Mouse (Mus musculus) urinary bladder, adult 2 months (tissue): Measurements from ENCODE around the gene Tspan32. TPM values are rescaled to one million over a fixed set of nuclear protein-coding genes. Genes with fewer than 3 reads are reported as not detected.

Experiments
- DNase-seq: peaks from one replicate; pipeline ENCODE4 v3.0.0; 2022; ENCODE audit warnings: low spot score
- polyA plus RNA-seq: library from polyadenylated mRNA; depleted of rRNA; stranded (reverse); fragments of >200 nt; gene quantifications from 2 replicates; pipeline ENCODE4 v1.2.3, GENCODE M21; 2012

Tspan32 gene
- polyA plus RNA-seq, 1 experiment, result 2.8 TPM

DNA sequence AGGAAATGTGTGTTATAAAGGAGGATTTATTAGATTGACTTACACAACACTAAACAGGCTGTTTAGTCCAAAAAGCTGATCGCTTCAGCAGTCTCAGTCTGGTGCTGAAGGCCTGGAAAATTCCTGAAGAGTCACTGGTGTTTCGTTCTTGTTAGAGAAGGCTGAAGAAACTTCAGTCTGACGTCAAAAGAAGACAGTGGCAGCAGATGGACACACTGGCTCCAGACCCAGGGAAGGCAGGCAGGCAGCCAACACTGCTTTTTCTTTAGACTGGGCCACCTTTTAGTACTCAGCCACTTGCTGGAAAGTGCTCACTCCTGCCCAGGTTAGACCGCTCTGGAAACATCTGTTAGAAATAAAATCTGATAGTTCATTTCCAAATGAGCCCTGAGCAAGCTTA is 28.7 kb downstream of the Tspan32 start:
- no peak for DNase-seq

DNA sequence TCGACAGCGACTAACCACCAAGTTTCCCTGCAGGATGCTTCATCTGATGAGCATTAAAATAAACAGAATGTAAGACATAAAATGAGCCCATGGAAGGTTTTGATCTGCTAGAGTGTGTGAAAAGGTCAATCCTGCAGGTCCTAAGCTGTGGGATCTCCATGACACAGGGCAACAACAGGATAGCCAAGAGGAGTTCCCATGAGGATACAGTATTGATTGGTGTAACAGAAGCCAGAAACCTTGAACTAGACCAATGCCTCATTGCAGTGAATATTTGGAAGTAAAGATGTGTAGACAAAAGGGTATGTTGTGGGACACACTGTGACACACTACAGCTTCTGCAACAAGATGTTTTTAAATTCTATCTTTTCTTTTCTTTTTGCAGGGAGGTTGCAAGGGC is 29.3 kb downstream of the Tspan32 start:
- DNase-seq, result no peak

DNA sequence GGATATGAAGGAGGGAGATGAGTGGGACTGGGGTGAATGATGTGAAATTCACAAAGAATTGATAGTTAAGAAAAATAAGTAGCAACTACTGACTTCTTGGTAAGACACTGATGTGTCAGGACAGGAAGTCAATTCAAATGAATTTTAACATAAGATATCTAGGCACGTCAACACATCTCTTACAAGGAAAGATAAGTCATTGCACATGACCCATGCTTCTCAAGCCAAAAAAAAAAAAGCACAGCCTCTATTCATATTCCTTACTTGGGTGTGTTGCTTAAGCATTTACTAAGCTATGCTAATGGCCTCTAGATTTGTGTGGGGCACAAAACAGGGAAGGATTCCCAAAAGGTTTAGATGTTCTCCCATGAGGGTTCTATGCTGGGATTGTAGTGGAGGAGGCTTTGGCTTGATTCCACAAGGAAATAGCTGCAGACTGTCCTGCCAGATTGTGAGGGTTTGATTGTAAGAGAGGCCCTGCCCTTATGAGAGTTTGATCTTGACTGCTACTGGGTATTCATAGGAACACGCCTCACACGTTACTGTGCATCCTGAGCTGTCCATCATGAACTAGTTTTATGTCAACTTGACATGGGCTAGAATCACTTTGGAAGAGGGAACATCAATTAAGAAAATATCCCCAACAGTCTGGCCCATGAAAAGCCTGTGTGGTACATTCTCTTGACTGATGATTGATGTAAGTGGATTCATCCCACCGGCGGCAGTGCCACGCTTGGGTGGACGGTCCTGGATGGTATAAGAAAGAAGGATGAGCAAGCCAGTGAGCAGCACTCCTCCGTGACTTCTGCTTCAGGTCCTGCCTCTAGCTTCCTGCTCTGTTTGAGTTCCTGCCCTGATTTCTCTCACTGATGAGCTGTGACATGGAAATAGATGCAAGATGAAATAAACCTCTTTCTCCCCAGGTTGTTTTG is 29.9 kb downstream of the Tspan32 start:
- DNase-seq, result no peak

DNA sequence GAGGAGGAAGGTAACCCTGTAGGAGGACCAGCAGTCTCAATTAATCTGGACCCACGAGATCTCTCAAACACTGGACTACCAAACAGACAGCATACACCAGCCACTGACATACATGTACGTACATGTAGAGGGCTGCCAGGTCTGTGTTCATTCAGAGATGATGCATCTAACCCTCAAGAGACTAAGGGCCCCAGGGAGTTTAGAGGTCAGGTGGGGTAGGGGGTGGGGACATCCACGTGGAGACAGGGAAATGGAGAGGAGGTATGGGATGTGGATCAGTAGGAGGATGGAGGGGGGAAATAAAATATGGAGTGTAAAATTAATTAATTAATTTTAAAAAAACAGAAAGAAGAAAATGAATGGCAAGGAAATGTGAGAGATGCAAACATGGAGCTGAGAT is 31.9 kb downstream of the Tspan32 start:
- DNase-seq, result no peak

DNA sequence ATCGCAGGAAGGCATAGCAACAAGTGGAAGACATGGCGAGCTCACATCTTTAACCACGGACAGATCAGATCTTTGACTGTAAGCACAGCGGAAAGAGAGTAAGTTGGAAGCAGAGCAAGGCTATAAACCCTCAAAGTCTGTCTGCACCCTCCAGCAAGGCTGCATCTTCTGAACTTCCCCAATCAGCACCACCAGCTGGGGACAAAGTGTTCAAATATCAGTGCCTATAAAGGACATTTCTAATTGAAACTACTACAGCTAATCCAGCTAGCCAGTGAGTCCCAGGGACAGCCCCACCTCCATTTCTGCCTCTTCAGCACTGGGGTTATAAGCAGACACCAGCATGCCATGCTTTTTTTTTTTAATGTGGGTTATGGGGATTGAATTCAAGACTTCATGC is 32.5 kb downstream of the Tspan32 start:
- no peak for DNase-seq

DNA sequence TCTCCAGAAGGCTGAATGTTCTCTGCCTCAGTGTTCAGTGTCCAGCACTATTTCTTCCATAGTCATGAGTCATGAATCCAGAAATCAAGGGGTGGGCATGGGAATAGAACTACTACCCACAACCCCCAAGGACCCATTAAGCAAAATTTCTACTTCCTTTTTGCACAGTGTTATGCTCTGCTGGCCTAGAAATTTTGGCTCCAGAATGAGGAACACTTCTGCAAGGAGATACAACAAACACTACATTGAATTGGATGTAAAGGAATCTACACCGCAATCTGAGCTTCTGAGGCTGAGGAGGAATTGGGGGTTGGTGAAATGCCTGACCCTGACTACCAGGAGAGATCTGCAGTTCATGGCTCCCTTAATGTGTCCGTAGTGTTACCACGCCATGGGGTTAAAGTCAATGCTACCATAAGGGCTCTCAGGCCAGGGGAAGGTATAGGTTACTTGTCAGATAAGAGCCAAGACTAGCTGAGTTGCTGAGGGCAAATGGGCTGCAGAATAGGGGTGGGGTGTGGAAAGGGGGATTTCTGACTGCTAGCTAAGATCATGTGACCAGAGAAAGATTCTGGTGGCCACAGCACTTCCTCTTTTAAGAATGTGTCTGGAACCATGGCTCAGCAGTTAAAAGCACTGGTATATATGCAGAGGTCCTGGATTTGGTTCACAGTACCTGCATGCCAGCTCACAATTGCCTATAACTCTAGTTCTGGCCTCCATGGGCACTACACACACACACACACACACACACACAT is 33.5 kb downstream of the Tspan32 start:
- DNase-seq, result no peak

DNA sequence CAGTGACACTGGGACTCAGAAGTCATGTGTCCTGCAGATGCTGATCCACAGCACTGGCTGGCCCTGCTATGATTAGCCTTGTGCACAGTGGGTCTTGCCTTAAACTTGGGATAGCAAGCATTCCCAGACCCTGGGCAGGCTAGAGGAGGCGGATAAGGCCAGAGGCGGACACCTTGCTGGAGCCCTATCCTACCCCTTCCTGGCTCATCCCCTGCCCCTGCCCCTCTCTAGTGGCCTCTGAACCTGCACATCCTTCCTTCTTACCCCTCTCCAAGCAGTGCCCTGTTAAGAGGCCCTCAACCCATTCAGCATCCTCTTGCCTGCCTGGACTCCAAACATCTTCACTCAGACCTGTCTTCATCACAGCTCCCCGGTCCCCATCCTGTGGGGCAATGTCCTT is 35.7 kb downstream of the Tspan32 start:
- DNase-seq, result no peak

DNA sequence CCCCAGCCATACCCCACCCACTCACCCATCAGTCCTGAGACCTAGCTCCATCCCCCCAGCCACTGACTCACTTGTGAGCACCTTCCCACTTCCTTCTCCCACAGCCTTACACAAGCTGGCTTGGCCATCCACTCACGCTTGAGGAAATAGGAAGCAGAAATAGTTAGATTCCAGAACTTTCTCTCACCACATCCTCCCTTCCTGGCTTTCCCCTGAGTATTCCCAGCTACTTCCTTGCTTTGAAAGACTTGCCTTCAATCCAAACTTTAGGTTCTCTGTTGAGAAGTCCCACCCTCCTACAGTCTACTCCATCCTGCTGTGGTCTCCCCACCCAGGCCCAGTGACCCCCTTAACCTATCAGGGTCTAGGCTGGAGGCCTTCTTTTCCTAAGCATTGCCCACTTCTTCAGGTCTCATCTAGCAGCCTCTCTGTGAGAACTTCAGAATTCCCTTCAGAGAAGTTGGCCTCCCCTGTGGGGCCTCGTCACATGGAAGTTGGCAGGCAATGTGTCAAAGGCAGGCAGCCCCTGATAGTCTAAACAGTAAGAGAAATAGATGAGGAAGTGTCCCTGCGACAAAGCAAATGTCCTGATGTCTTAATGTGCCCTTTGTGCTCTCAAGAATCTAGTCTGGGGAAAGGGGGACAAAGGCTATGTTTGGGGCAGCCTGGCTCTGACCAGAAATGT is 36.4 kb downstream of the Tspan32 start:
- DNase-seq, result no peak

DNA sequence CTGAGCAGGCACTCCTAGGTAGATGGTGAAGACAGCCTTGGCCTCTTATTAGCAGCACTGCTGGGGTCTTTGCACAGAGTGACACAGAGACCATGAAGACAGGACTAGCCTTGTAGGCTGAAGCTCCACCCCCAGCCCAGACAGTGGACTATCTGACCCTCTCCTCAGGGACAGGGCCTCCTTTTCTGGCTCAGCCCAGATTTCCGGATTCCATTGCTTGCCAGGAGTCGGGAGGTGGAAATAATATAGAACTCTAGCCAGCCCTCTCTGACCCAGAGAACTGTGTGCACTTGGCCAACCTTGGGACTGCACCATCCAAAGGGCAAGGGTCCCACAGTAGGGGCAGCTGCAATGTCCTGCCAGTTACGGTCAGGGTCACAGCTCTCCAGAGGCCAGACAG is 37.2 kb downstream of the Tspan32 start:
- no peak for DNase-seq

DNA sequence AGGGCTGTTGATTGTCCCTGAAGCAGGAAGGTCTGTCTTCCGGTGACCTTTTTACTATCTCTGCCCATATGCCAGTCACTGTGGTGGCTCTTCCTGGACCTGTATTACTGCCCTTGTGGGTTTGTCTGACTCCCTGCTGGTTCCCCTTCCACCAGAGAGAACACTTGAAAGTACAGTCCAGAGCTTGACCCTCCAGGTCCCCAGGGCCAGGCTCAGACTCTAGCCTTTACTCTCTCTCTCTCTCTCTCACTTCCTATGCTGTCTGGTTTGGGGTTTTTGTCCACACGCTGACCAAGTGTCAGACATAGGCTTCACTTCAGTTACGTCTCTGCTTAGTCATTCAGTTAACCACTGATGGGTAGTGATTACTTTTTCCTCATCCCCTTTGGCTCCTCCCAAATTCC is 38.1 kb downstream of the Tspan32 start:
- no peak for DNase-seq

DNA sequence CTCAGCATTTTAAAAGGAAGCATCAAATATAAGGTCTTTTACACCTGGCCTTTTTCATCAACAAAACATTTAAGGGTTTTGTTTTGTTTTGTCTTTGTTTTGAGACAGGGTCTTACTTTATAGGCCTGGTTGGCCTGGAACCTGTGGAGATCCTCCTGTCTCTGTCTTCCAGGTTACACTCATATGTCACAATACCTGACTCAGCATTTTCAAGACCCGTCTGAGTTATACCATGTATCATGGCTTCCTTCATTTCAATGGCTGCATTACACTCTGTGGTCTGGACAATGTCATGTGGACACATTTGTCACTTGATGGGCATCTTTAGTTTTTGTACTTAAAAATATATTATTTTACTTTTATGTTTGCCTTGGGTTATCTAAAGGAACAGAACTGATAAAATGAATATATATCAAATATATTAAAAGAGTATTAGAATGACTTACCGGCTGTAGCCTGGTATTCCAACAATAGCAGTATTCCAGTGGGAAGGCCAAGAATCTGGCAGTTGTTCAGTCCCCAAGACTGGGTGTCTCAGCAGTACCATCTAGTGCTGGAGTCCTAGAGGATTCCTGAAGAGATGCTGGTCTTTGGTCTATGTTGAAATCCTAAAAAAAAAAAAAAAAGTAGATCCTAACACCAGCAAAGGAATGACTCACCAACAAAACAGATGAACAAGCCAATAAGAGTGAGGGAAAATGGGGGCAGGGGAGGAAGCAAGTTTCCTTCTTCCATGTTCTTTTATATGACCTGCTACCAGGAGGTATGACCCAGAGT is 39.4 kb downstream of the Tspan32 start:
- DNase-seq, result no peak

DNA sequence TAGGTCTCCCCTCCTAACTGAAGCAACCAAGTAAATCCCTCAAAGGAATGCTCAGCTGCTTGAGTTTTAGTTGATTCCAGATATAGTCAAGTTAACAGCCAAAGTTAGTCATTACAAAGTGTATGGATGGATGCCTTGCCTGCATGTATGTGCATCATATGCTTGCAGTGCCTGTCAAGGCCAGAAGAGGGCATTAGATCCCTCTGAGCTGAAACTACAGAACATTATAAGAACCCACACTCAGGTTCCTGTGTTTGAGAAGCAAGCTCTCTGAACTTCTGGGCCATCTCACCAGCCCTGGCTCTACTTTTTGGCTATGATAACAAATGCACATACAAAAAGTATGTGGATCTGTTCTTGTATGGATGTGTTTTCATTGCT is 40.0 kb downstream of the Tspan32 start:
- no peak for DNase-seq

DNA sequence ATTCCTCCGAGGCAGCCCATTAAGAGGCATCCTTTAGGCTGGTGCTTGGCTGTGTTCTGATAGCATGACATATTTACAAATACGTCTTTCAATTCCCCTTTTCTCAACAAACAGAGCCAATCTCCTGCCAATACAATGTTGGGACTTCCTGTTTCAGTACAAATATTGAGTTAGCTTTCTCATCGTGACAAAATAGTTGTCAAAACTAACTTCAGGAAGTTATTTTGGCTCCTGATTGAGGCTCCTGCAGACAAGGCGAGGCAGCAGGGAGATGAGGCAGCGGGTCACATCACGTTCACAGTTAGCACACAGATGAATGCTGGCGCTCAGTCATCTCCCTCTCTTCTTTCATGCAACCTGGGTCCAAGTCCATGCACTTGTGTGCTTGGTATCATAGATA is 41.5 kb downstream of the Tspan32 start:
- no peak for DNase-seq

DNA sequence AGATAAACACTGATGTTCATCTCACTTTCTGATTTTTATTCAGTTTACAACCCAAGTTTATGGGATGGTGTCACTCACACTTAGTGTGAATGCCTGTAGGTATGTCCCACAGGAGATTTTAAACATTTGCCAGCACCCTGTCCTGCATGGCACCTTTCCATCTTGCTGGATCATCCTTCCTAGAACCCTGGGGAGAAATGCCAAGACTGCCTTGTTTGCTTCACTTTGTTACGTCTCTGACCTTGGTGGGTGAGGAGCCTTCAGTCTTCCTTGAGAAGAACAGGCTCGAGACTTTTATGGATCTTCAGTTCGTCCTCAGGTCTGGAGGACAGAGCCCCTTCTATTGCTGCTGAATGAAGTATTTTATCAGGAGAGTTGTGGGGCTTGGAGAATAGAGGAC is 44.5 kb downstream of the Tspan32 start:
- DNase-seq, result no peak

DNA sequence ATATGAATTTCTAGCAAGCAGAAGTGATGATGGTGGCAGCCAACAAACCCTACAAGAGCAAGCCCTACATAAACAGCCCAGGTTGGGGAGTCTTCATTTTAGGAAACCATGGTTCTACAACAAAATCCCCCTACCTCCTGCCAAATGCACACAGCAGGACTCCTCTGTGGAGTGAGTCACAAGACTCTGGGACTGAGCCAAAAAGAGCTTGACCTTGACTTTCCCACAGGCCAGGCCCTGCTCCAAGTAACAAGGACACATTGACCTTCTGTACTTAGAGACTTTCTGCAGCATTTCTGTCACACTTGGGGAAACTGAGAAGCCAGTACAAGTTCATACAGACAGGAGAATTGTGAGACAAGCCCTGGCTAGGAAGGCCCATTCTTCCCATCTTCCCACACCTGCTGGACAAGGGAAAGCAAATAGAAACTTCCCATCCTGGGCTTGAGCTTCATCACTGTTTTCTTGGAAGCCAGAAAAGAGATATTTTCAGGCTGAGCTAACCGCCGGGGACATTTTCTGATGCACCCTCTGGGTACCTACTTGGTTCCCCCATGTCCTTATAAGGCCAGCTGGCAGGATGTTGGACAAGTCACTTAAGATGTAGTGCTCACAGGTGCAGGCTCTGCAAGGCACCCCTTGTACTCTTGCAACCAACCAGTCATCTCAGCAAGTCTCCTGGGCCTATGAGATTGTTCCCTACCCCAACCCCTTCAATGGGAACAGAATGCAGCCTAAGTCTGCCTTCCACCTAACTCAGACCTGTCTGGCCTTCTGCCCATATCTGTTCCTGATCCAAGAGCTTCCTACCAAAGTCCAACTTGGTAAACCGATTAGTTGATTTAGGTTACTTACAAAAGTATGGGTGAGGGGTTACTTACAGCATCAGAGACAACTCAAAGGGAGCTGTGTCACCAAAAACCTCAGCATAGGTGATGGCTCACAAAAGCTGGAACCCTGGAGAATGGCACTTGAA is 45.3 kb downstream of the Tspan32 start:
- no peak for DNase-seq

DNA sequence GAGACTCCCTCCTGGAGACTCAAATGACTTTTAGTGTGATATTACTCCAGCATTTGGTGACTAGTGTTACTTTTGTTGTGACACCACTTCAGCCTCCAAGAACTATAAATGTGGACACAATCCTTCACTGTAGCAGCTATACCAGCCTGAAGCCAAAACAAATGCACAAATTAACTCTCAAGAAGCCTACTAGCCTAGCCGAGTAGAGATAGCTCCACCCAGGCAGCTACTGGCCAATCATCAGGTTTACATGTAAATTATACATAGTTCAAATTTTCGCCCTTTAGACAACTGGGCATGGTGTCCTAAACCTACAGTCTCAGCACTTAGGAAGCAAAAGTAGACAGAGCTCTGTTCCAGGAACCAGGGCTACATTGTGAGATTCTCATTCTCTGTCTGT is 46.5 kb downstream of the Tspan32 start:
- no peak for DNase-seq

DNA sequence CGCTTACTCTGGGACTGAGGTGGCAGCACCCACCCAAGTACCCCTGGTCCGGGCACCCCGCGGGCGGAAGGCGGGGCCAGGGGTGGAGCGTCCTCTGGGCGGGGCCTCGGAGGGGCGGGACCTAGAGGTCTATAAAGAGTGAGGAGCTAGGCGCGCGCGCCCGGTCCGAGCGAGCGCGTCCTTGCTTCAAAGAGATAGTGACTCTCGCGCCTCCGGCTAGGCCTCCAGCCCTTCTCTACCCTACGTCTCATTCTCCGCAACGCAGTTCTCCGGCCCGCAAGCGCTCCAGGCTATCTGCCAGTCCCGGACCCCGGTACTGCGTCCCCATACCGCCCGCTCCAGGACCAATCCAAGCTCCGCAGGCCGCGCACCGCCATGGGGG is 47.8 kb downstream of the Tspan32 start, which contains the start of gene Cd81:
Cd81 (plus strand) TSS at position 114 of the 382 bp plus-strand sequence.
- peak; percentile 87 for DNase-seq

DNA sequence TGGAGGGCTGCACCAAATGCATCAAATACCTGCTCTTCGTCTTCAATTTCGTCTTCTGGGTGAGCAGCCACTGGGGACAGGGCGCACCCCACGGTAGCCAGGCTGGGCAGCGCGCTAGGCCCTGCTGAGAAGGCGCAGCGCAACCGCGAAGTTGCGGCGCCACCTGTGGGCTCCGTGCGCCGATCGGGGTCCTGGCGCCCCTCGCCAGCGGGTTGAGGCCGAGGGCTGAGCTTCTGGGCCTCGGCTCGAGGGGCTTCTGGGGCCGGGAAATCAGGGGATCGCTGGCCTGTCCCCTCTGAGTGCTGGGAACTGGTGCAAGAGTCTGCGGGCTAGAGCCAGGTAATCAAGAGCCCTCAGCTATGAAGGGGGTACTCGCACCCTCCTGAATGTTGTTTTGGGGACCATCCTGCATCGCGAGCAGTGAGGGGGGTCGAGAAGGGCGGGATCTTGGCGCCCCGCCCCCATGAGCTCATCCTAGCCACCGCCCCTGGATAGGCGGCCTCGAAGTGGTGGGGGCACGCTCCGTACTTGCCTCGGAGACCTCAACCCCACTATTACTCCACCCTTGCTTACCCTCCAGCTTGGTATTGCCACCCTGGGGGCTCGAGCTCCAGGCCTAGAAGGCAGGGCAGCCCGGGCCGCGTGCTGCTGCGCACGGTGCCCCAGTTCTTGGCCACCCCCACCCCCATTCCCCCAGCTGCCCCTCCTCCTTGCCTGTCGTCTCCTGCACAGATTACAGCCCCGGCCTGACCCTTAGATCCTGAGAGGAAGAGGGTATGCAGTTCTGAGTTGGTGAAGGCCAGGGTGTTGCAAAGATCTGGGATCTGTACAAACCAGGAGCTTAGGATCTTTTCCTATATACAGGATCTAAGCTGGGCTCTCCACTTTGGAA is 48.4 kb downstream of the Tspan32 start:
- peak; percentile 49 for DNase-seq

DNA sequence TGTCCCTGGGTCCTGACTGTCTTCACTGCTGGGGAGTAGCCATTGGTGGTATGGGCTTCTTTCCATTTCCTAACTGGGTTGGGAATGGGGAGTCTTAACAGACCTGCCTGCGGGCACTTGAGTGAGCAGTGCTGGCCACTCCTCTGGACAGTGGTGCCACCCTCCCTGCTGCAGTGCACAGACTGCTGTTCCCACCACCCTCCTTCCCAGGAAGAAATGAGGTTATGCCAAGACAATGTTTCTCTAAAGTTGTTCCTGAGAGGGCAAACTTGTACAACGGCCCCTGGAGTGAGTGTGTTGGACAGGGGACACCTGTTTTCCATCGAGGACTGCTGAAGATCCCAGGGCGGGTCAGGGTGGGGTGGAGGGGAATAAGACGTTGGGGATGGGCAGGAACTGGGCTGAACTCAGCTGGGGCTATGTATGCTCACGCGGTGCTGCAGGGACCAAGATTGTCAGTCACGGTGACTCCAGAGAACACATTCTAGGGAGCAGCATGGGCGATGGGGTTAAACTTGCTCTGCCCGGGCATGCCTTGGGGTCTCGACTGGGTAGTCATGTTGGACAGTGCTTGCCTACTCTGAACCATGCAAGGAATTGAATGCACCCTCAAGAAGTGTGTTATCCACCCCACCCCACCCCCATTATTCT is 49.2 kb downstream of the Tspan32 start:
- DNase-seq, result no peak
